Mouse (Mus musculus): ENCODE data around the gene AU022252. TPM values are rescaled to one million over a fixed set of nuclear protein-coding genes. Genes with fewer than 3 reads are reported as not detected.

The AU022252 gene
- polyA plus RNA-seq, 1 experiment from 2014 or later, result 41.3 TPM

GRCm38 (mm10) chr4:119254012-119254618, 21.6 kb upstream of the AU022252 start:
- H3K4me1 ChIP-seq, result peaks cover 37% of the 10 kb centered on the region
- peak overlapping the region; percentile 82 for H3K27ac ChIP-seq (replicated peaks)
- no peaks in the 10 kb centered on the region for H3K36me3 ChIP-seq
- no peaks in the 10 kb centered on the region for H3K9me3 ChIP-seq (replicated peaks)
- H3K27me3 ChIP-seq (ENCODE audit: low read depth, poor library complexity, severe bottlenecking), result no peaks in the 10 kb centered on the region
- peak; percentile 45 for DNase-seq (ENCODE audit: low spot score)
- H3K4me3 ChIP-seq, result 0 out of 2 replicates have a peak overlapping the region, but pooled peaks have one; percentile 18
- WGBS, result 32% methylated on average over 9 of the region's 9 CpGs

- Histone ChIP-seq H3K4me3 (no peak overlapping the region), H3K4me1 (peaks cover 47% of the 10 kb centered on the region), H3K9me3 (replicated peaks) (no peaks in the 10 kb centered on the region), H3K27ac (replicated peaks) (no peak overlapping the region), H3K27me3 (ENCODE audit: low read depth, poor library complexity, severe bottlenecking) (no peaks in the 10 kb centered on the region), H3K36me3 (0 out of 2 replicates have a peak, but pooled peaks cover 6% of the 10 kb centered on the region)
- DNase-seq (ENCODE audit: low spot score), result no peak
- WGBS, result 75% methylated on average over 7 of the region's 7 CpGs
Observed at GRCm38 (mm10) chr4:119252025-119252808, 19.7 kb upstream of the AU022252 start.

- Histone ChIP-seq H3K36me3 (peaks cover 41% of the 10 kb centered on the region), H3K4me1 (peaks cover 26% of the 10 kb centered on the region), H3K4me3 (no peak overlapping the region), H3K9me3 (replicated peaks) (no peaks in the 10 kb centered on the region), H3K27ac (replicated peaks) (peak overlapping the region; percentile 73; the same call in 1 of the 2 replicates), H3K27me3 (ENCODE audit: low read depth, poor library complexity, severe bottlenecking) (no peaks in the 10 kb centered on the region)
- DNase-seq (ENCODE audit: low spot score), result no peak
- 86% methylated on average over 11 of the region's 11 CpGs for WGBS
Observed at GRCm38 (mm10) chr4:119248407-119248965, 16.0 kb upstream of the AU022252 start.

- Histone ChIP-seq H3K4me1 (peaks cover 25% of the 10 kb centered on the region), H3K4me3 (peak overlapping the region; percentile 28), H3K27me3 (ENCODE audit: low read depth, poor library complexity, severe bottlenecking) (no peaks in the 10 kb centered on the region), H3K36me3 (peaks cover 48% of the 10 kb centered on the region), H3K9me3 (replicated peaks) (no peaks in the 10 kb centered on the region), H3K27ac (replicated peaks) (peak overlapping the region; percentile 73)
- 22% methylated on average over 13 of the region's 13 CpGs for WGBS
- DNase-seq (ENCODE audit: low spot score), result peak; percentile 70
Observed at GRCm38 (mm10) chr4:119247462-119248235, 15.1 kb upstream of the AU022252 start.

- Histone ChIP-seq H3K4me1 (peaks cover 25% of the 10 kb centered on the region), H3K27ac (replicated peaks) (peak overlapping the region; percentile 73; the same call in 1 of the 2 replicates), H3K27me3 (ENCODE audit: low read depth, poor library complexity, severe bottlenecking) (no peaks in the 10 kb centered on the region), H3K36me3 (peaks cover 57% of the 10 kb centered on the region), H3K4me3 (no peak overlapping the region), H3K9me3 (replicated peaks) (no peaks in the 10 kb centered on the region)
- WGBS, result 79% methylated on average over 14 of the region's 14 CpGs
- no peak for DNase-seq (ENCODE audit: low spot score)
Observed at GRCm38 (mm10) chr4:119246688-119247225, 14.2 kb upstream of the AU022252 start.

GRCm38 (mm10) chr4:119245961-119246360, 13.4 kb upstream of the AU022252 start:
- H3K9me3 ChIP-seq (replicated peaks), result no peaks in the 10 kb centered on the region
- H3K27me3 ChIP-seq (ENCODE audit: low read depth, poor library complexity, severe bottlenecking), result no peaks in the 10 kb centered on the region
- H3K4me3 ChIP-seq, result no peak overlapping the region
- peaks cover 25% of the 10 kb centered on the region for H3K4me1 ChIP-seq
- H3K27ac ChIP-seq (replicated peaks), result no peak overlapping the region
- no peak for DNase-seq (ENCODE audit: low spot score)
- WGBS, result 86% methylated on average over 9 of the region's 9 CpGs
- H3K36me3 ChIP-seq, result peaks cover 65% of the 10 kb centered on the region

GRCm38 (mm10) chr4:119245556-119245955, 13.0 kb upstream of the AU022252 start:
- WGBS, result 86% methylated on average over 7 of the region's 7 CpGs
- no peak overlapping the region for H3K27ac ChIP-seq (replicated peaks)
- no peaks in the 10 kb centered on the region for H3K27me3 ChIP-seq (ENCODE audit: low read depth, poor library complexity, severe bottlenecking)
- no peaks in the 10 kb centered on the region for H3K9me3 ChIP-seq (replicated peaks)
- H3K4me1 ChIP-seq, result peaks cover 25% of the 10 kb centered on the region
- no peak for DNase-seq (ENCODE audit: low spot score)
- no peak overlapping the region for H3K4me3 ChIP-seq
- peaks cover 67% of the 10 kb centered on the region for H3K36me3 ChIP-seq

GRCm38 (mm10) chr4:119244468-119245240, 12.1 kb upstream of the AU022252 start:
- DNase-seq (ENCODE audit: low spot score), result no peak
- Histone ChIP-seq H3K9me3 (replicated peaks) (no peaks in the 10 kb centered on the region), H3K27me3 (ENCODE audit: low read depth, poor library complexity, severe bottlenecking) (no peaks in the 10 kb centered on the region), H3K36me3 (peaks cover 67% of the 10 kb centered on the region), H3K4me1 (peaks cover 25% of the 10 kb centered on the region), H3K4me3 (no peak overlapping the region), H3K27ac (replicated peaks) (no peak overlapping the region)
- WGBS, result 84% methylated on average over 22 of the region's 22 CpGs

GRCm38 (mm10) chr4:119242571-119242970, 10.1 kb upstream of the AU022252 start:
- no peak overlapping the region for H3K27ac ChIP-seq (replicated peaks)
- no peak overlapping the region for H3K4me3 ChIP-seq
- 92% methylated on average over 12 of the region's 12 CpGs for WGBS
- no peaks in the 10 kb centered on the region for H3K9me3 ChIP-seq (replicated peaks)
- DNase-seq (ENCODE audit: low spot score), result no peak
- no peaks in the 10 kb centered on the region for H3K27me3 ChIP-seq (ENCODE audit: low read depth, poor library complexity, severe bottlenecking)
- H3K4me1 ChIP-seq, result peaks cover 23% of the 10 kb centered on the region
- peaks cover 66% of the 10 kb centered on the region for H3K36me3 ChIP-seq

- Histone ChIP-seq H3K4me1 (peaks cover 13% of the 10 kb centered on the region), H3K4me3 (no peak overlapping the region), H3K27ac (replicated peaks) (no peak overlapping the region), H3K9me3 (replicated peaks) (no peaks in the 10 kb centered on the region), H3K36me3 (peaks cover 71% of the 10 kb centered on the region), H3K27me3 (ENCODE audit: low read depth, poor library complexity, severe bottlenecking) (no peaks in the 10 kb centered on the region)
- 89% methylated on average over 14 of the region's 14 CpGs for WGBS
- no peak for DNase-seq (ENCODE audit: low spot score)
Observed at GRCm38 (mm10) chr4:119241664-119242063, 9.2 kb upstream of the AU022252 start.

GRCm38 (mm10) chr4:119239181-119239682, 6.7 kb upstream of the AU022252 start:
- Histone ChIP-seq H3K4me1 (peaks cover 10% of the 10 kb centered on the region), H3K4me3 (peak overlapping the region; percentile 16), H3K27me3 (ENCODE audit: low read depth, poor library complexity, severe bottlenecking) (no peaks in the 10 kb centered on the region), H3K36me3 (peaks cover 50% of the 10 kb centered on the region), H3K9me3 (replicated peaks) (no peaks in the 10 kb centered on the region), H3K27ac (replicated peaks) (peak overlapping the region; percentile 84)
- peak; percentile 52 for DNase-seq (ENCODE audit: low spot score)
- WGBS, result 55% methylated on average over 12 of the region's 12 CpGs

All from midbrain, embryonic 10.5 days (tissue).